Mouse (Mus musculus) heart, adult 8-10 months (tissue): ENCODE measurements around the gene Tceal8. TPM values are rescaled to one million over a fixed set of nuclear protein-coding genes. Genes with fewer than 3 reads are reported as not detected.
"Not testable (repeated sequence)": the region's sequence is repeated elsewhere in the genome, so short reads cannot be mapped to it uniquely, and the experiment has no call there.

Source experiments
- DNase-seq: peaks from one replicate; pipeline ENCODE4 v3.0.0; 2022; ENCODE audit warnings: low spot score
- total RNA-seq, 4 experiments: library from RNA; stranded (reverse); gene quantifications; 2 replicates each; pipeline ENCODE4 v1.2.4; 2022

Gene Tceal8
- 10 to 100 TPM in 3 of 4 experiments, 1 to 10 TPM in 1; 7.5 to 15.7 (median 13.2) TPM for total RNA-seq

- peak; percentile 72 for DNase-seq
Measured at GRCm38 (mm10) chrX:136172118-136172551, at the start of gene Tceal8. Gene Tceal8, minus strand, starts transcription at chrX:136172342.

- no peak for DNase-seq
Measured at GRCm38 (mm10) chrX:136216303-136216702, 44.2 kb upstream of the Tceal8 start.

- DNase-seq, result not testable (repeated sequence)
Measured at GRCm38 (mm10) chrX:136214729-136215677, 42.9 kb upstream of the Tceal8 start, which contains the start of the genes Tceal7 and Bex1. Gene Tceal7, plus strand, starts transcription at chrX:136214779. Gene Bex1, minus strand, starts transcription at chrX:136215513.

- no peak for DNase-seq
Measured at GRCm38 (mm10) chrX:136213396-136213795, 41.3 kb upstream of the Tceal8 start.

- no peak for DNase-seq
Measured at GRCm38 (mm10) chrX:136204406-136204805, 32.3 kb upstream of the Tceal8 start.

GRCm38 (mm10) chrX:136203664-136204066 lies 31.5 kb upstream of the Tceal8 start, which contains the start of gene Tceal5:
Gene Tceal5, minus strand, starts transcription at chrX:136203876.
- no peak for DNase-seq

- no peak for DNase-seq
Measured at GRCm38 (mm10) chrX:136203257-136203656, 31.1 kb upstream of the Tceal8 start.

- DNase-seq, result no peak
Measured at GRCm38 (mm10) chrX:136196873-136197272, 24.7 kb upstream of the Tceal8 start.

- DNase-seq, result no peak
Measured at GRCm38 (mm10) chrX:136195193-136195944, 23.2 kb upstream of the Tceal8 start.

- no peak for DNase-seq
Measured at GRCm38 (mm10) chrX:136183107-136183506, 11.0 kb upstream of the Tceal8 start.

- DNase-seq, result no peak
Measured at GRCm38 (mm10) chrX:136180897-136181553, 8.9 kb upstream of the Tceal8 start.

GRCm38 (mm10) chrX:136172786-136173185 lies 644 bp upstream of the Tceal8 start:
- DNase-seq, result no peak

- DNase-seq, result peak; percentile 20
Measured at GRCm38 (mm10) chrX:136171189-136172117, 689 bp downstream of the Tceal8 start.

GRCm38 (mm10) chrX:136170625-136171024 lies 1.5 kb downstream of the Tceal8 start:
- DNase-seq, result peak; percentile 1

GRCm38 (mm10) chrX:136144195-136144594 lies 27.9 kb downstream of the Tceal8 start:
- DNase-seq, result no peak

GRCm38 (mm10) chrX:136143711-136144110 lies 28.4 kb downstream of the Tceal8 start:
- DNase-seq, result no peak

- DNase-seq, result no peak
Measured at GRCm38 (mm10) chrX:136141385-136141784, 30.8 kb downstream of the Tceal8 start.

- DNase-seq, result not testable (repeated sequence)
Measured at GRCm38 (mm10) chrX:136139640-136140004, 32.5 kb downstream of the Tceal8 start.

GRCm38 (mm10) chrX:136138827-136139639 lies 33.1 kb downstream of the Tceal8 start, which contains the start of gene Bex4:
Gene Bex4, plus strand, starts transcription at chrX:136138996.
- DNase-seq, result not testable (repeated sequence)
